Mouse (Mus musculus) forebrain, embryonic 14.5 days (tissue): ENCODE measurements at regions not wholly inside any gene's neighbourhood (a gene's known extent, or its start where the extent isn't known, plus 50 kb on each side); places are given as distances from the start of the nearest gene placed in this dataset.

Experiments used
- ATAC-seq: fragments of 200-750 bp; cut with Nextera tagmentation; 2 replicates; pipeline ENCODE4 v1.8.0; 2017; ENCODE audit warnings: mild to moderate bottlenecking, moderate library complexity
- DNase-seq: peaks from one replicate; pipeline ENCODE4 v3.0.0-alpha.2; 2015; ENCODE audit warnings: low spot score
- H3K27ac ChIP-seq: fragments of 300-500 bp; sonication (generic); 2 replicates; pipeline ENCODE4 v1.5.1; 2014; ENCODE audit warnings: low read depth, mild to moderate bottlenecking, control low read depth, low read length, moderate library complexity
- H3K27me3 ChIP-seq: fragments of 300-500 bp; sonication (generic); replicated peaks from 2 replicates; pipeline ENCODE4 v1.6.1; 2014; ENCODE audit warnings: low read length, control low read depth, mixed read lengths; ENCODE audit not compliant: control insufficient read depth, insufficient read depth
- H3K36me3 ChIP-seq: fragments of 300-500 bp; sonication (generic); 2 replicates; pipeline ENCODE4 v1.6.1; 2014; ENCODE audit warnings: low read length, control low read depth; ENCODE audit not compliant: control insufficient read depth, insufficient read depth
- H3K4me1 ChIP-seq: fragments of 300-500 bp; sonication (generic); 2 replicates; pipeline ENCODE4 v1.6.1; 2014; ENCODE audit warnings: antibody characterized with exemption, low read length, control low read depth; ENCODE audit not compliant: control insufficient read depth, insufficient read depth
- H3K4me2 ChIP-seq: fragments of 300-500 bp; sonication (generic); 2 replicates; pipeline ENCODE4 v1.6.1; 2014; ENCODE audit warnings: mild to moderate bottlenecking, control low read depth, low read length
- H3K4me3 ChIP-seq: fragments of 300-500 bp; sonication (generic); 2 replicates; pipeline ENCODE4 v1.5.1; 2014; ENCODE audit warnings: low read depth, low read length, control low read depth
- H3K9ac ChIP-seq: fragments of 300-500 bp; sonication (generic); 2 replicates; pipeline ENCODE4 v1.6.1; 2014; ENCODE audit warnings: mild to moderate bottlenecking, low read length, control low read depth, moderate library complexity
- H3K9me3 ChIP-seq: fragments of 300-500 bp; sonication (generic); replicated peaks from 2 replicates; pipeline ENCODE4 v1.6.1; 2016; ENCODE audit warnings: low read length, control low read depth, mixed read lengths; ENCODE audit not compliant: control insufficient read depth
- WGBS: fragments of 180-500 bp; shearing (Covaris S2); extraction: QIAGEN DNeasy Blood & Tissue Kit; methylation state at CpG from one replicate; pipeline ENCODE4 v1.1.7; 2014; 5-methylcytosine and 5-hydroxymethylcytosine counted together

DNA sequence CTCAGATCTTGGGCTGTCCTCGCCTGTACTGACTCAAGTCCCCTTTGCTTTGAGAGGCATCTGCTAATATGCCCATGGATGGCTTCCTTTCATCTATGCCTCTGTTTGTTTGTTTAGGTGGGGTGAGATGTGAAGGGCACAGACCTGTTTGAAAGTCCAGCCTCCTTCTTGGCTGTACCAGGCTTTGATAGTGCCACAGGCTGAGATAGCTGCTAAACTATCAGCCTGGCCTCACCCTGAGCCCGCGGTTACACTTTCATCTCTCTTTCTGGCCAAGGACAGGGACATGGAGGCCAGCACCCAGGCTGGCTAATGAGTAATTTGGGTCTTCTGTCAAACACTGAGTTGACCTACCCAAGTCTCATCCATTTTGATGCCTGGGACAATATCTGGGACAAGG, 105.0 kb upstream of the Parp11 start:
- H3K36me3 ChIP-seq = no peaks in the 10 kb centered on the region
- H3K27ac ChIP-seq = no peak overlapping the region
- WGBS = 88% methylated on average over 3 of the region's 3 CpGs
- no peak for ATAC-seq
- peaks cover 20% of the 10 kb centered on the region for H3K4me1 ChIP-seq
- no peak overlapping the region for H3K4me2 ChIP-seq
- no peaks in the 10 kb centered on the region for H3K27me3 ChIP-seq
- H3K9me3 ChIP-seq = no peaks in the 10 kb centered on the region
- DNase-seq = no peak
- no peak overlapping the region for H3K4me3 ChIP-seq
- no peak overlapping the region for H3K9ac ChIP-seq

- no peaks in the 10 kb centered on the region for H3K4me1 ChIP-seq
- 87% methylated on average over 9 of the region's 9 CpGs for WGBS
- no peak overlapping the region for H3K4me2 ChIP-seq
- no peak overlapping the region for H3K27ac ChIP-seq
- H3K9me3 ChIP-seq = no peaks in the 10 kb centered on the region
- ATAC-seq (no peak), DNase-seq (no peak)
- no peak overlapping the region for H3K9ac ChIP-seq
- no peaks in the 10 kb centered on the region for H3K36me3 ChIP-seq
- no peaks in the 10 kb centered on the region for H3K27me3 ChIP-seq
- H3K4me3 ChIP-seq = no peak overlapping the region
These were observed 97.8 kb upstream of the Parp11 start for GRCm38 (mm10) chr6:127348770-127349409.

DNA sequence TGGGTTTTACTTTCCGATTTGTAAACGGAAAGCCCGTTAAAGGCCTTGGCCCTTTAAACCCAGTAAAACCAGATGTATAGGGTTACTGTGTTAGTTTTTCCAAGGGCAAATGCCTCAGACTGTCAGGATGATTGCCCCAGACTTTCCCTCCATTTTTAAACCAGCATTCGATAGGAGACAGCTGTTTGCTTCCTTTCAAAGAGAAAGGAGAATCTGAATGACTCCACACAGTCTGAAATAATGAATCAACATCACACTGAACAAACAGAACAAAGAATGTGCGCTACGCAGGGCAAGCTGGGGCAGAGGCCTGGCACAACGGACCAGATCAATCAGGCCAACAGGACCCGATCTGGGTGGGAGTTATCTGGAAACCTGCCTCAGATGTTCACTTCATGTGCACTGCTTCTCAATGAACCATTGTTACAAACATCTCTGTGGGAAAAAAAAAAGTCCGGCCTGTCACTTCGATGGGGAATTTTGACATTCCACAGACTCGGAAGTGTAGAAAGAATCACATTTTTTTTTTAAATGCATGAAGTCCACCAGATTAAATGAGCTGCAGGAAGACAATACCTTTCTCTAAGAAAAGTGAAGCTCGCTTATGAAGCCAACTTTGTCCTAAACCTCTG, 97.0 kb upstream of the Parp11 start:
- no peaks in the 10 kb centered on the region for H3K27me3 ChIP-seq
- H3K4me1 ChIP-seq = no peaks in the 10 kb centered on the region
- no peaks in the 10 kb centered on the region for H3K36me3 ChIP-seq
- no peak overlapping the region for H3K4me2 ChIP-seq
- H3K27ac ChIP-seq = no peak overlapping the region
- no peak for ATAC-seq
- DNase-seq = no peak
- 36% methylated on average over 12 of the region's 12 CpGs for WGBS
- H3K9me3 ChIP-seq = no peaks in the 10 kb centered on the region
- no peak overlapping the region for H3K4me3 ChIP-seq
- no peak overlapping the region for H3K9ac ChIP-seq

GRCm38 (mm10) chr6:127351691-127352090, 94.9 kb upstream of the Parp11 start:
- H3K36me3 ChIP-seq = no peaks in the 10 kb centered on the region
- no peak for ATAC-seq
- H3K4me1 ChIP-seq = no peaks in the 10 kb centered on the region
- DNase-seq = no peak
- H3K27me3 ChIP-seq = no peaks in the 10 kb centered on the region
- 93% methylated on average over 5 of the region's 5 CpGs for WGBS
- H3K4me3 ChIP-seq = no peak overlapping the region
- H3K9me3 ChIP-seq = no peaks in the 10 kb centered on the region
- no peak overlapping the region for H3K27ac ChIP-seq
- H3K4me2 ChIP-seq = no peak overlapping the region
- H3K9ac ChIP-seq = no peak overlapping the region

- no peak overlapping the region for H3K4me2 ChIP-seq
- H3K4me3 ChIP-seq = no peak overlapping the region
- 89% methylated on average over 6 of the region's 6 CpGs for WGBS
- ATAC-seq (no peak), DNase-seq (no peak)
- H3K4me1 ChIP-seq = no peaks in the 10 kb centered on the region
- H3K9ac ChIP-seq = no peak overlapping the region
- H3K36me3 ChIP-seq = no peaks in the 10 kb centered on the region
- H3K27me3 ChIP-seq = no peaks in the 10 kb centered on the region
- H3K9me3 ChIP-seq = no peaks in the 10 kb centered on the region
- H3K27ac ChIP-seq = no peak overlapping the region
These were observed 91.5 kb upstream of the Parp11 start for GRCm38 (mm10) chr6:127355112-127355511.

DNA sequence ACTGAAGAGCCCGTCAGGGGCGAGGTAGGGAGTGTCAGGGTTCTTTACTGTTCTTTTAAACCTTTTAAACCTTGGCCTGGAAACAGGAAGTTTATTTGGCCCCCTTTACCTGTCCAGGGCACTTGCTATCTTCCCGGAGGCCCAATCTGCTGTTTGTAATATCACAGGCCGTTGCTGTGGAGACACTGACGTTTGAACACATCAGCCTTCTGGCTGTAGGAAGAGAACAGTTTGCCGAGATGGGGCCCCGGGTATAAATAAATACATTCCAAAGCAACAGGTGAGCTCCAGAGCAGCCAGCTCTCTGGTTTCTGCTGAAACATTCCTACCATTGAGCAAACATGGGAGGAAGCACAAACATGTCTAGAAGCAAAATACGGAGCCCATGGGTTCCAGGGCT, 90.2 kb upstream of the Parp11 start:
- H3K27me3 ChIP-seq = no peaks in the 10 kb centered on the region
- DNase-seq = no peak
- no peak overlapping the region for H3K4me2 ChIP-seq
- WGBS = 86% methylated on average over 8 of the region's 8 CpGs
- no peaks in the 10 kb centered on the region for H3K36me3 ChIP-seq
- no peaks in the 10 kb centered on the region for H3K9me3 ChIP-seq
- no peak overlapping the region for H3K4me3 ChIP-seq
- ATAC-seq = no peak
- H3K27ac ChIP-seq = no peak overlapping the region
- H3K9ac ChIP-seq = no peak overlapping the region
- no peaks in the 10 kb centered on the region for H3K4me1 ChIP-seq

DNA sequence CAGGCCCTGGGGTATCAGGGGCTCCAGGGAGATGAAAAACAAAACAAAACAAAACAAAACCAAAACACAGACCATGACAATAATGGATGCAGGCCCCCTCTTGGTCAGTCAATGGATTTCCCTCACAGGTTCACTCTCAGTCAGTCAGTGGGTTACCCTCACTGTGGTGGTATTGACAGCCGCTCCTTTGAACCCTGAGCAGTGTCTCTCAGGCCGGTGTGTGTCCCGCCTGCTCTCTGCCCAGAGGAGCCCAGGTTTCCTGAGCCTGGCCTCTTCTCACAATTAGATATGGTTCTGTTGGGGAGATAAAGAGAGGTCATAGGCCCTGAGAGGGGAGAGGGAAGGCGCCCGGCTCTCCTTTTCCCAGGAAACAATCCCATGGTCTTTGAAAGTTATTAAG, 87.8 kb upstream of the Parp11 start:
- H3K4me2 ChIP-seq = no peak overlapping the region
- H3K4me3 ChIP-seq = no peak overlapping the region
- no peak for ATAC-seq
- H3K27me3 ChIP-seq = no peaks in the 10 kb centered on the region
- peaks cover 10% of the 10 kb centered on the region for H3K4me1 ChIP-seq
- H3K9ac ChIP-seq = no peak overlapping the region
- 41% methylated on average over 5 of the region's 5 CpGs for WGBS
- H3K9me3 ChIP-seq = no peaks in the 10 kb centered on the region
- no peak overlapping the region for H3K27ac ChIP-seq
- H3K36me3 ChIP-seq = no peaks in the 10 kb centered on the region
- DNase-seq = no peak

DNA sequence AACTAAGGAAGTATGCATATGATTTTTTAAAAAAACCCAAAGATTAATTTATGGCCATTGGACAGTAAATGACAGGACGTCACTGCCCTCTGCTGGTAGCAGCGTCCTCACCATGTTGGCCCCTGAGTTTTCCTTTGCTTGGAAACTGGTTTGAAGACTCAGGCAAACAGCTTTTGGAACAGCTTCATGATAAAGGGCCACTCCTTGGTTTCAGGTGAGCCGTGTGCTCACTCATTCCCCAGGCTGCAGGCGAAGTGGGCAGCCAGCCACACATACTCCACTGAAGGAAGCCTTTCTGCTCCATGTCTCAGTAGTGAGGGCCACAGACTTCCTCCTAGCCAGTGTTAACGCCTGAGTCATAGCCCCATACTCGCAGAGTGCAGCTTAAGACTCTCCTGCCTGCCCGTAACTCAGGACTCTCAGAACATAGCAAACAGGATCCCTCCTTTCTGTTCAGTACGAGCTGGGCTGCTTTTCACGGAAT, 87.2 kb upstream of the Parp11 start:
- ATAC-seq (peak; percentile 30; the same call in 1 of the 2 replicates), DNase-seq (peak; percentile 86)
- H3K4me1 ChIP-seq = peaks cover 12% of the 10 kb centered on the region
- H3K9ac ChIP-seq = no peak overlapping the region
- H3K27ac ChIP-seq = no peak overlapping the region
- no peaks in the 10 kb centered on the region for H3K36me3 ChIP-seq
- H3K27me3 ChIP-seq = no peaks in the 10 kb centered on the region
- H3K4me2 ChIP-seq = no peak overlapping the region
- H3K4me3 ChIP-seq = no peak overlapping the region
- WGBS = 43% methylated on average over 9 of the region's 9 CpGs
- H3K9me3 ChIP-seq = no peaks in the 10 kb centered on the region

- WGBS = 79% methylated on average over 5 of the region's 5 CpGs
- Histone ChIP-seq H3K27me3 (no peaks in the 10 kb centered on the region), H3K9ac (no peak overlapping the region), H3K9me3 (no peaks in the 10 kb centered on the region), H3K36me3 (no peaks in the 10 kb centered on the region), H3K4me3 (no peak overlapping the region), H3K27ac (no peak overlapping the region), H3K4me2 (no peak overlapping the region), H3K4me1 (peaks cover 12% of the 10 kb centered on the region)
- no peak for DNase-seq
- no peak for ATAC-seq
These were observed 84.5 kb upstream of the Parp11 start for GRCm38 (mm10) chr6:127362166-127362565.
